Mouse (Mus musculus) cerebellum, postnatal 36 days (tissue): ENCODE results near the gene Serpinb9b.
"Not testable (repeated sequence)": the region's sequence is repeated elsewhere in the genome, so short reads cannot be mapped to it uniquely, and the experiment has no call there.

ENCODE experiments used
- DNase-seq, 2 experiments: peaks; one replicate each; pipeline ENCODE4 v3.0.0; 2021 to 2022; ENCODE audit warnings: mixed read lengths in 2 of 2

Serpinb9b gene

GRCm38 (mm10) chr13:33027244-33027643 lies at the start of gene Serpinb9b:
Gene Serpinb9b (plus strand): TSS chr13:33027416.
- no peak for DNase-seq

GRCm38 (mm10) chr13:32982556-32983042 lies 44.6 kb upstream of the Serpinb9b start:
- DNase-seq: no peak

- DNase-seq: no peak
Observed at GRCm38 (mm10) chr13:32986256-32986655, 41.0 kb upstream of the Serpinb9b start.

GRCm38 (mm10) chr13:32993152-32993893 lies 33.9 kb upstream of the Serpinb9b start:
- no peak for DNase-seq

GRCm38 (mm10) chr13:32993894-32994242 lies 33.3 kb upstream of the Serpinb9b start:
- DNase-seq: no peak

GRCm38 (mm10) chr13:32995051-32995450 lies 32.2 kb upstream of the Serpinb9b start:
- DNase-seq: no peak

- DNase-seq: no peak
Observed at GRCm38 (mm10) chr13:33001341-33001740, 25.9 kb upstream of the Serpinb9b start.

GRCm38 (mm10) chr13:33002950-33003349 lies 24.3 kb upstream of the Serpinb9b start, which contains the start of gene Serpinb9:
Gene Serpinb9 (plus strand): TSS chr13:33003250.
- no peak for DNase-seq

- no peak for DNase-seq
Observed at GRCm38 (mm10) chr13:33003523-33004413, 23.4 kb upstream of the Serpinb9b start.

- DNase-seq: peak; percentile 65 to 67
Observed at GRCm38 (mm10) chr13:33004414-33005105, 22.7 kb upstream of the Serpinb9b start.

GRCm38 (mm10) chr13:33005501-33006075 lies 21.6 kb upstream of the Serpinb9b start:
- no peak for DNase-seq

- DNase-seq: no peak
Observed at GRCm38 (mm10) chr13:33006555-33006954, 20.7 kb upstream of the Serpinb9b start.

GRCm38 (mm10) chr13:33012395-33012794 lies 14.8 kb upstream of the Serpinb9b start:
- no peak for DNase-seq

- DNase-seq: no peak
Observed at GRCm38 (mm10) chr13:33013271-33013670, 13.9 kb upstream of the Serpinb9b start.

- no peak for DNase-seq
Observed at GRCm38 (mm10) chr13:33022371-33022770, 4.8 kb upstream of the Serpinb9b start.

- DNase-seq: no peak
Observed at GRCm38 (mm10) chr13:33026427-33027057, 674 bp upstream of the Serpinb9b start.

GRCm38 (mm10) chr13:33028146-33028545 lies 930 bp downstream of the Serpinb9b start:
- no peak for DNase-seq

GRCm38 (mm10) chr13:33028550-33028949 lies 1.3 kb downstream of the Serpinb9b start:
- no peak for DNase-seq

GRCm38 (mm10) chr13:33029478-33029877 lies 2.3 kb downstream of the Serpinb9b start:
- not testable (repeated sequence) for DNase-seq

- no peak for DNase-seq
Observed at GRCm38 (mm10) chr13:33030281-33030680, 3.1 kb downstream of the Serpinb9b start.

GRCm38 (mm10) chr13:33035506-33035905 lies 8.3 kb downstream of the Serpinb9b start:
- no peak for DNase-seq

GRCm38 (mm10) chr13:33043542-33043941 lies 16.3 kb downstream of the Serpinb9b start:
- no peak for DNase-seq
